Mouse (Mus musculus) heart, postnatal 0 days (tissue): ENCODE measurements around the gene Impg1.

Experiments
- CTCF ChIP-seq: IDR thresholded peaks from 2 replicates; pipeline ENCODE4 v1.5.1; 2016; ENCODE audit warnings: antibody characterized with exemption, control low read depth, low read depth
- EP300 ChIP-seq: IDR thresholded peaks from 2 replicates; pipeline ENCODE4 v1.6.1; 2016; ENCODE audit warnings: antibody characterized with exemption, low read depth

DNA sequence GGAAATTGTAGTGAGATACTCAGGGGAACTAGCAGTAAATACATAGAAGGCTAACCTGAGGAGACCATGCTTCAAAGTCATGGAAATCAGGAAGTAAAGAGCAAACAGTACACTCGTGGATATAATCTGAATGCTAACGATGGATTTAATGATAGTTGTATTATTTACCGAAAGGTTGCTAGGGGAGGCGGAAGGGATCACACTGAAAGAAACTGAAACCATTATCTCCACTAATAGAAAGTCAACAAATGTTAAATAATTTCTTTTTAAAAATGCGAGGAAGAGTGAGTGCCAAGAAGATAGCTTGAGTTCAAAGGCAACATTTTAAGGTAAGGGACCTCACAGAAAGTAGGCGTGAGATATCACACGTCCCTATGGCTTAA, 114.0 kb downstream of the Impg1 start:
- TF ChIP-seq EP300, result no peak
- TF ChIP-seq CTCF, result no peak
